Mouse (Mus musculus) ES-Bruce4 (cell line): Measurements from ENCODE around the gene Cdkn2aipnl.

Source experiments
- CTCF ChIP-seq: IDR thresholded peaks from one replicate; pipeline ENCODE4 v1.8.1; 2011; ENCODE audit warnings: low read depth, low read length
- EP300 ChIP-seq: IDR thresholded peaks from 2 replicates; pipeline ENCODE4 v1.6.1; 2011; ENCODE audit warnings: low read depth, low read length; ENCODE audit not compliant: insufficient read depth
- POLR2A ChIP-seq: IDR thresholded peaks from one replicate; pipeline ENCODE4 v1.8.1; 2011; ENCODE audit warnings: low read length; ENCODE audit not compliant: insufficient read depth

GRCm38 (mm10) chr11:52003505-52003771 lies 36.0 kb downstream of the Cdkn2aipnl start:
- no peak for TF ChIP-seq EP300
- TF ChIP-seq CTCF: no peak
- TF ChIP-seq POLR2A: no peak
